Mouse (Mus musculus) c-Kit-positive CD71-negative TER-119-negative erythroid progenitor cells, embryonic 14.5 days (primary cell): ENCODE results near the gene Ptgfr.

Experiments used
- DNase-seq: peaks from one replicate; pipeline ENCODE4 v3.0.0-alpha.2; 2013; ENCODE audit warnings: low read depth

Ptgfr gene

DNA sequence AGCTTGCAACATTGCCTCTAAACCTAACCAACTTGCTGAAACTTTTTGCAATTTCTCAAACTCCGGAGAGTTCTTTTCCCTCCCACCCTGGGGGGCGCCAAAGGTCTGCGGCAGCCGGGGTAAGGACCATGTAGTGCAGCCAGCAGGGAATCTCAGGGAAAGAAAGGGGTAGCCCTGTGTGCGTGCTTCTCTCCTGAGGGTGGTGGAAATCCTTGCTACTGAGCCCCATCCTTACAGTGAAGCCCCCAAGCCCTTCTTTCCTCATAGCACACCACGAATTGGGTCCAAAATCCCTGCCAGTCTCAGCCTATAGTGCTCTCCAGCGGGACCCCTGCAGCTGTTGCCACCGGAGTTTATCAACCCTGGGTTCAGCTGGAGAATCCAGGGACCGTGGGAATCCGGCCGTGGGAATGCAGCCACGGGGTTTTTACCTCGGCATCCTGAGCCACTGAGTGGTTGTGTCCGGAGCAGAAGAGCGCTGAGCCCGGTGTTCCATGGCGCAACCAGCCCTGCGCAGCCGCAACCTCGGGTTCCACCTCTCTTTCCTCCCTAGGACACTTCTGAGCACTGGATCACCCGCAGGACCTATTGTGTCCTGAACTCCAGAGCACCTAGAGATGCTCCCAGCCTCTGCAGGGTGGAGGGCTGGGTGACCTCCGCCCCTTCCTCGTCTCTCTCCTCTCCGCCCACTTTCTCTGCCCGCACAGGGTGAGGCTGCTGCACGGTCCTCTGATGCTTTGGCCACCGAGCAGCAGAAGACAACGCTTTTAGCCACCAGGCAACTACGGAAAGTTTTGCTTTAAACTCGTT lies at the start of gene Ptgfr:
TSS of gene Ptgfr (minus strand) at position 760 of the 810 bp plus-strand sequence.
- no peak for DNase-seq

DNA sequence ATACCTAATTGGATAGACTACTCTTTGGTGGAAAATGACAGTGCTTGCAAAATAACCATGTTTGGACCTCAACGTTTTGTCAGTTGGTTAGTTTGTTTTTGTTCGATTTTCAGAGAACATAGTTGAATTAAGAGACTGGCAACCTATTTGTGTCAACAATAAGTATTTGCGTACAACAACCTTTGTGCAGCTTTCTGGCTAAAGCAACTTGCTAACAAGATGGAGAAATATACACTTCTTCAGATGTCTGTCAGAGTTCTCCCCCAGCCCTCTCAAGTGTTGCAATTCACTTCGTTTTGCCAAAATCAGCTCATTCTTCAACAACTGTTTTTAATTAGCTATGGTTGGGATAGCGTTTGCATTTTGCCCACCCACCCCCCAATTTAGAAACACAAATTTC lies 46.5 kb upstream of the Ptgfr start:
- DNase-seq, result no peak

DNA sequence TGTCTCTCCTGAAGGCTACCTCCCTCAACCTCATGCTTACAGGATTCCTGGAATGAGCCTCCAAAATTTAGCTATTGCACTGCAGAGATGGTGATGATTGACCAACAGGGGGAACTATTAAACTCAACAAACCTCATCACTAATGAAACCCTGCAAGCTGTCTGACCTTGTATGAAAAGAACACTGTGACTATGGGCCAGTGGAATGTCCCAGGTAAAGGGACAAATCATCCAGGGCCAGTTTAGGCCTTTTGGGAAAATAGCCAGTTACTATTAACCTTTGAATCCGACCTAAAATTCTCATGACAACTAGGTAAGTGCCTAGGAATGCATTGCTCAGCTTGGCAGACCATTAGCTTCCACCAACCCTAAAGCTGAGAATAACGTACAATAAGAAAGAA lies 42.6 kb upstream of the Ptgfr start:
- no peak for DNase-seq

DNA sequence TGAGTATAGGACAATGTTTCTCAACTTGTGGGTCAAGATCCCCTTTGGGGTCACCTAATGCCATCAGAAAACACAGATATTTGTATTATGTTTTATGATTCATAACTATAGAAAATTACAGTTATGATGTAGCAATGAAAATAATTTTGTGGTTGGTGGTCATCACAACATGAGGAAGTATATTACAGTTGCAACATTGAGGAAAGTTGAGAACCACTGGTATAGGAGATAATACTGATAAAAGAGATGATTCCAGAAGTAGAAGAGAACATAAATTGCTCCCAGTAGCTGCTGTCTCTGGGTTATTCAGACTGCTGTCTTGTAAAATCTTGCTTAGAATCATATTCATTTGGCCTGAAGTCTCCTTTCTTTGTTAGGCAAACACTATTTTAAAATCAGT lies 31.5 kb upstream of the Ptgfr start:
- no peak for DNase-seq

DNA sequence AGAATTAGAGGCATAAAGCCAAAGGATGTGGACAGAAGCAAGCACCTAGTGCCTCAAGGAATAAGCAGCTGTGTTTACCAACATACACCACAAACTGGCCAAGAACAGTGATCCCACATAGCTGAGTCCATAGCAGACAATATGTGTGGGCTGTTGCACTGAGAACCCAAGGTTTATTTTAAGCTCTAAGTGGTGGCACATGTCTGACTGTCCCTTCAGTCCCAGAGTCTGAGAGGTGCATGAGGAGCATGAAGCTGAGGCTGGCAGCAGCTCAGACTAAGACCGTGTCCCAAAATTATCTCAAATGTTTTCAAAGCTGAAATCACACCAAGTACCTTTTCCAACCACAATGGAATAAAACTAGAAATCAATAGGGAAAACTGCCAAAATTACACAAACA lies 13.9 kb upstream of the Ptgfr start:
- DNase-seq, result no peak

DNA sequence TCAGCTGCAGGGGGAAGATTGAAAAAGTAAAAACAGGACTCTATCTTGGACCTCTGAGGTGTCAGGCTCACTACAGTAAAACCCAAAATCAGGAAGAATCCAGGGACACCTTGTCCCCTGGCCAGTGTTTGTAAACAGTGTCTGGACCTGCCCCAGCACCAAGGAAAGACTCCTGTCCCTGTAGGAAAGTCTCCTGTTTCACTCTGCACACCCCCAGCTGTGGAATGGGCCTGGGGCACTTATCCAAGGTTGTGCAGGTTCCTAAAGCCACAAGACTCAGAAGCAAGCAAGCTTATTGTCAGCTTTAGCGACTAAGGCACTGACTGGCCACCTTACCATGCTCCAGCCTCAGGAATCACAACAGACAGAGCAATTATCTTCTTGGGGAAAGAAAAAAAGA lies 13.2 kb upstream of the Ptgfr start:
- no peak for DNase-seq

DNA sequence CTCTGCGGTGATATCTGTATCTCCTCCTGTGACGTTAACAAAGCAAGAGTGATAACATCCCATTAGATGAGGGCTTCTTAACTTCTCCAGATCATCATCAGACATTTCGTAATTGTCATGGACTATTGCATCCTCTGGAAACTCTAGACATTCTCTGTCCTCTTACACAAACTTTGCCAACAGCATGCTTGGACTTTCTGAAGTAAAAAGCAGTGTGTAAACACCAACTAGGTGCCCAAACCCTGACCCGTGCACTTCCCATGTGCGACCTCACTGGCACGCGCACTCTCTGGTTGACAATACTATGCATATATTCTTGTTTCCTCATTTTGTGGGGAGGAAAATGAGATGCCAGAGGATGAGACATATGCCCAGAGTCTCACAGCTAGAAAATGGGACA lies 8.9 kb upstream of the Ptgfr start:
- no peak for DNase-seq

DNA sequence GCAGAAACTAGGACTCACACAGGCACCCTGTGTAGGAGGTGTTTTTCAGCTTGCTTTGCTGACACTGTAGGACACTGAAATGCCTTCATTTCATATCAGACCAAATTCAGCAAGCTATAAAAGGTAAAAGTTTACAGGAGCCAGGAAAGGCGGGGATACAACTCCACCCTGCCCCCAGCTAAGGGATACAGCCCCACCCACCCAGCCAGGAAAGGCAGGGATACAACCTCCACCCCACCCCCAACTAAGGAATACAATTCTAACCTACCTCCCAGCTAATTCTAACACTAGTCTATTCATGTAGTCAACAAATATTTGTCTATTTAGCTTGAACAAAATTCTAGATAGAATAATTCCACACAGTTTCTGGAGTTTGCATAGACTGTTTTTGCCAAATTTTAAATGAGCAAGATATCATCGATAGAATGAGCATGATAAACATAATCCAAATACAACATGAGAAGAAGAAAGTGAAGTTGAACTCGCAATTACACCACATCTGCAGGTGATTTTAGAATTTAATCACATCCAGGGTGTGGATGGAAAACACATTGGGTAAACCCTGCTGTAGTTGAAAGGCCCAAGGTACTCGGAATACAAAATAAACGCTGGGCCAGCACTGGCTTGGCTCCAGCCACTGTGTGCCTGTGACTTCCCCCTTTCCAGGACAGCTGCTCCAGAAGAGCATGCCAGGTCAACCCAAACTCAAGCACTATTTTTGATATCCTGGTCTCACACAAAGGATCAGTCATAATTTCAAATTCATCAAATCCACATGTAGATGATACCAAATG lies 7.1 kb upstream of the Ptgfr start:
- DNase-seq, result no peak

DNA sequence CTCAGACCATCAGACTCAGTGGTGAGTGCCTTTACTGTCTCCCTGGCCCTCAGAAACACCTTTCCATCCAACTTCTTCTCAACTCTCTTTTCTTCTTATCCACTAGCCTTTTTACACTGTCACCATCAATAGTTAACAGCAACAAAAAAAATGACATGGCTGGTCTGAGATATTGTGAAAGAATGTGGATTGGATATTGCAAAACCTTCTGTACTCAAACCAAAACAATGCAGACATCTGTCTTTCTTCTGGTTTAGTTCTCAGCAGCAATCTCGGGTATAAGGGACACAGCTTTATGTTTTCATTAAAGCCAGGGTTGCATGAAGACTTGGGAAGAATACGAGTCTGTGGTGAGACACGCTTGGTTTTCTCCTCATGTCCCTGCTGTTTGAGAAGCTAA lies 3.3 kb upstream of the Ptgfr start:
- no peak for DNase-seq

DNA sequence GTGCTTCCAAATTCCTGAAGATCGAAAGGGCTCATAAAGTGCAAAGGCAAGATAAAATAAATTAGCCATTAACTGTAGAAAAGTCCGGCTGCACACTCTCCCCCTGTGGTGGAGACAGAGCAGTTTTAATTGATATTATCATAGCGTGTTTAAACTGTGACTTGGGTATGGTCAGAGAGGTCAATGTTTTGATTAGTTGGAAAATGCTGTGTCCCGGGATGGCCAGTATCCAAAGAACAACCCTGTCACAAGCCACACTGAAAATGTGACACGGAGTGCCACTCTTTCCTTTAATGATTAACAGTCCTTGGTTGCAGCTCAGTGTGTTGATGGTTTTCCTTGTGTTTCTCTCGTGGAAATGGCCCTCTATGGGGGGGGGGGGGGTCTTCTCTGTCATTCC lies 942 bp upstream of the Ptgfr start:
- no peak for DNase-seq

DNA sequence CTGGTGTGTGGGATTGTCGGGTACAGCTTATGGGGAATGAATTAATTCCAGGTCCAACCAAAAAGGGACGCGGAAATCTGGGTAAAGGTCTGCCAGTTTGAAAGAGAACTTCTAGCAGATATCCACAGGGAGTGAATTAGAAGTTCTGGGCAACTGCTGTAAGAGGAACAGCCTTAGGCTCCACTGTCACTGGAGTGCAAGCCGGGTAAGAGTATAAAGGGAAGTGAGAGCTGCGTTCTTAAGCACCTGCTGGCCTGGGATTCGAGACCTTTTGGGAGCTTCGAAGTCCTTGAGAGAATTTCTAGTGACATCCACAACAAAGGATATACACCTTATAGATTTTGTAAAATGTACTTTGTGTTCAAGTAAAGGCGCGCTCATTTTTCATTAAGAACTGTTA lies 319 bp upstream of the Ptgfr start:
- no peak for DNase-seq

DNA sequence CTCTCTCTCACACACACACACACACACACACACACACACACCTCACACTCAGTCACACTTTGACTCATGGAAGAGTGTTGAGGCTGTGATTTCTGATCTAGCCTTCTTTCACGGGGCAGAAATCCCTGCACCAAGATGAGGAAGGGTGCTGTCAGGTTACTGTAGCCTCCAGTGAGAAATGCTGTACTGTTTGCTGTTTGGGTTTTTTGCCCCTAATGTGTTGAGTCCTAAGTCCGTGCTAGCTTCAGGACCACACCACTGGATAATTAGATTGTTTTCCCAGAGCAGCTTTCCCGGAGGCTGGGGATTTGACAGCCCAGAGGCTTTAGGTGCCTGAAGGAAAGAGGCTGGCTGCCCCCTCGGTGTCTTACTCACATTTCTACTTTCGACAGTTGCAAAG lies 979 bp downstream of the Ptgfr start:
- DNase-seq, result no peak

DNA sequence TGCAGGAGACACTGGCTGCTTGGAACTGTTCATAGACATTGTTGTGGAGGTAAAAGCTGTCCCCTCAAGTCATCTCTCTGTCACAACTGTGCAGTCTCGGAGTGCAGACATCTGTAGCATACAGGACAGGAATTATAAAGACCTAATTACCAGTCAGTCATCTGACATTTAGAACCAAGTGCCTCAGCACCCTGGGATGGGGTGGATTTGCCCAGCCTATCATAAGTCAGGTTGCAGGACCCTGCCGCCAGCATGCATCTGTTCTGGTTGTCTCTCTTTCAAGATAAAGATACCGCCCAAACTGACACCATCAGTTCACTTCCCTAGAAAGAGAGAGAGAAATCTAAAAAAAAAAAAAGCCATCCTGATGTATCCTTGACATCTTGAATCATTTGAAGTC lies 1.6 kb downstream of the Ptgfr start:
- no peak for DNase-seq

DNA sequence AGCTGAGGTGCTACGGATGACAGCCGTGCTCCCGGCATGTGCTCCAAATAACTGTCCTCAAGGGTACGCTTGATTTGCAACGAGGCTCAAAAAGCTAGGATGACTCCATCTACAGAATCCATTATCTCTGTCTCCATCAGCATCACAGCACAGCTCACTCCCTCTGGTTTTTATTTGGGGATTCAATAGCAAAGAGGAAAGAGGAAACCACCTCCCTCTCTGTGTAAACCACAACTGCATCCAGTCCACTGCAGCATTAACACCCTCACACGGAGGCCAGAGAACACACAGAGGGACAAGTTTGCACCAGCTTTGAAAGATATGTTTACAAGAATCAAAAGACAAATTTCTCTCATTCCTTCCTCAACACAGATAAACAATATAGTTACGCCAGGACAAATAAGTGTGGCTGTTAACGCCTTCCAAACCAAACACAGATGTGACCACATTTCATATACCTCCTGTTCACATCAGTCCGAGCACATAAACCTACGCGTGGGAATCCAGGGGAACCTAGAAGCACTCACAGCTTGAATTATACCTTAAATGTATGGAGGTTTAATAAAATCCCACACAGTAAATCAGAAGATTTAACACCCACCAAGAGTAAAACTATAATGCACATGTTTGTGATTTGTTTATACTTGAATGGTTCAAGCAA lies 9.3 kb downstream of the Ptgfr start:
- no peak for DNase-seq

DNA sequence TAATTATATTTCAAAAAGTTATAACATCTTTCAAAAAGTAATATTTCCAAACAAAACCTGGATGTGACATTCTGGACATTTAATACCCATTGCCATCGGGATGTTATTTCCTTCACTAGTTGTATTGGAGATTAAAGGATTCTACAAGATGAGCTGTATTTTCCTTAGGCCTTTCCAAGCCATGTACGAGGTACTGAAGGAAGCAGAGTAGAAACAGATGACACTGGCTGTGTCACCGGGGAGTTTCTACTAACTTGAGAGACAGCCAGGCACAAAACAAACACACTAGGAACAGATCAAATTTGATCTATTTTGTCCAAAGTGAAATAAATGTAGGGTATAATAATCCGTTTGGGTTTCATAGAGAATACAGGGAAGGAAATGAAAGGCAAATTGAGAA lies 17.6 kb downstream of the Ptgfr start:
- no peak for DNase-seq

DNA sequence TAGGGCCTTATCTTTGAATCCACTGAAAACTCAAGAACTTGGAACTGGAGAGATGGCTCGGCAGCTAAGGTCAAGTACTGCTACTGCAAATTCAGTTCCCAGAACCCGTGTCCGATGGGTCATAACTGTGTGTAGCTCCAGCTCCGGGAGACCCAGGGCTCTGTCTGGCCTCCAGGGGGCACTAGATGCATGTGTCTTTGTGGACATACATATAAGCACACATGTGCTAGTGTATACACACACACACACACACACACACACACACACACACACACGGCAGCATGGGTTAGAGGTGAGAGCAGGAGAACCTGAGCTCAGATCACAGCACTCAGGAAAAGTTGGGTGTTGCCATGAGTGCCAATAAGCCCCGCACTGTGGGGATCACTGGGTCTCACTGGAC lies 19.2 kb downstream of the Ptgfr start:
- no peak for DNase-seq

DNA sequence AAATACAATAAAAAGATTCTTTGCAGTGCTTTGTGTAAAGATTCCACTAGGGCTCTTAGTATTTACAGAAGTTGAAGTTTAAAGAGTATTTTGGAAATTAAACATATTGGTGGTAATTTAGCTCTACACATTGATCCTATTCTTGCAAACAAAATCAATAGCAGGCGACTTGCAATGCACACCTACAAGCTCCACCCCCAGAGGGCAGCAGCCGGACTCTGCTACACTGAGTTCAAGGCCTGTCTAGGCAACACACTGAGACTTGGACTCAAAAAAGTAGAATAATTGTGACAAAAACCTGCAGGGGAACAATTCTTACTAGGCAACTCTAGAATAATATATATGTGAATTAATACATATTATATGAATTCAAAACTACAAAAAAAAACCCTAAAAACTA lies 28.8 kb downstream of the Ptgfr start:
- DNase-seq, result no peak

DNA sequence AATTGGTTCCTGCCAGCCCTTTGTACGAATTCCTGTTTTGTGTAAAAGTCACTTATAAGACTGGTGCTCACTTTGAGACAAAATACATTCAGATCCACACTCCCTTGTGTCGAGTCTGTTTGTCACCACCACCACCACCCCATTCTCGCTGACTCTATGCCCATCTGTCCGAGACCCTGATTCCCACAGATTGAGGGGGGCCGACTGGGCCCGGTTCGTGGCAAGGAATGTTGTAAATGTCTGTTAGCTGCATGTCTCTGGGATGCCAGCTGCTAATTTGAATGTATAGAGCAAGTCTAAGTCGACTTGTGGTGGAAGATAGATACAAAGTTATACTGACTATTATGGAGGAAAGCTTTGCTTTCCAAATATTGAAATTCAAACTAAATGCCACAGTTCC lies 48.8 kb downstream of the Ptgfr start:
- no peak for DNase-seq

DNA sequence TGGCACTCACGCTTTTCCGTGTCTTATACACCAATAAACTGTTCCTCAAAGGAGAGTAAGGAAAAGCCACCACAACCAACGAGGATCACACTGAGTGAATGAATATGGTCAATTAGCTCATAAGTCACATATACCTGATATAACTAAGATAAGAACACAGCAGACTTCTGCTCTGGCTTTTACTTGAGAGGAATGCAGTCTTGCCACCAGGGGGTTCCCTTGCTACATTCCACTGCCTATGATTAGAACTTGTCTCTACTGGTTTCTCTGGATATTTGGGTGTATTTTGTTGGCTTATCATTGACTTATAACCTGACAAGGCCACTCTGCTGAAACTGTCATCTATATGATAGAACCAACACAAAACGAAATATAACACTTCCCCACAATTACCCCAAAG lies 62.3 kb downstream of the Ptgfr start:
- DNase-seq, result no peak

DNA sequence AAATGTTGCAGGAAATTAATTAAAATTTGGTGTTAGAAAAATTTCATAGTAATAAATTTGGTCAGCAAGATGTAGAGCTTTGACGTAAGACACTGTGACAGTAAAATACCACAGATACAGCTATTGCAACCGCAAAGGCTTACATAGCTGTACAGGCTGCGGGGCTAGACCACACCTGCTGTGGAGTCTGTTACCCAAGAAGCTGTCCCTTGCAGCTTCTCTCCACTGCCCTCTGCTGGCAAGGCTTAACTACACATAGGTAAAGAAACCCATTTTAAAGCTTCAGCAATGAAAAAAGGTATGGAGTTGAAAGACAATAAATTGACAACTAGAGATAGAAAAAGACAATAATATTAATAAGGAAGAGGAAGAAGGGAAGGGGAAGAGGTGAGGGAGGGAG lies 66.4 kb downstream of the Ptgfr start:
- DNase-seq, result peak; percentile 35

DNA sequence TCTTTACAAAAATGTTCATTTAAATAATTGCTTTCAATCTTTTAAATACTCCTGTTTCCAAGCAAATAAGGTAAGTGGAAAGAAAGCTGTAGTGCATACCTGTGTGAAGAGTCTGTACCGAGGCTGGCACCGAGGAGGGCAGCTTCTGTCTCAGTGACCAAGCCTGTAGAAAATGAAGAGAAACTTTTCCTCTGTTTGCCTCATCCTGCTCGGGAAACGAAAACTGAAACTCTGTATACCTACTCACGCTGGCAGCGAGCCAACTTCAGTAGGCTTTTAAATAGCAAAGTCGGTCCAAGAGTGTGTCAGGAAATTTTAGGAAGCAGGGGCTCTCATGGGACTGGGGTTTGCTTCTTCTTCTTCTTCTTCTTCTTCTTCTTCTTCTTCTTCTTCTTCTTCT lies 87.7 kb downstream of the Ptgfr start, which contains the start of gene Ifi44:
TSS of gene Ifi44 (minus strand) at position 224 of the 400 bp plus-strand sequence.
- DNase-seq, result no peak

DNA sequence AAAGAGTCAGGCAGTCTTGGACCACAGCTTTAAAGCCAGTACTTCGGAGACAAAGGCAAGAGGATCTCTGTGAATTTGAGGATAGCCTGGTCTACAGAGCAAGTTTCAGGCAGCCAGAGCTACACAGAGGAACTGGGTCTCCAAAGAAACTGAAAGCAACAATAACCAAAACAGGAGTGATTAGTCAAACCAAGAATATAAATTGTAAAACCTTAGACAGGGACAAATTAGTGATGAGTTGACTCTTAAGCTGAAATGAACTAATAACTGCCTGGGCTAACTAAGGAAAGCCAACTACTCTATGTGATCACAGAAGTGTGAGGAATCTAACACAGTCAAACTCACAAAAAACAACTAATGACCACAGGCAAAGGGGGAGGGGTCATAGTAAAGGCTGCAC lies 88.9 kb downstream of the Ptgfr start:
- no peak for DNase-seq
